Mouse (Mus musculus) CH12.LX (cell line): Measurements from ENCODE around the gene Bfsp1. TPM values are rescaled to one million over a fixed set of nuclear protein-coding genes. Genes with fewer than 3 reads are reported as not detected.

Experiments
- DNase-seq: peaks from one replicate; pipeline ENCODE4 v3.0.0-alpha.2; 2013; ENCODE audit errors: extremely low read depth
- H3K27ac ChIP-seq: 2 replicates; pipeline ENCODE4 v1.5.1; 2012; ENCODE audit warnings: low read depth, mild to moderate bottlenecking, control low read depth, moderate library complexity; ENCODE audit not compliant: insufficient read depth
- H3K27me3 ChIP-seq: replicated peaks from 2 replicates; pipeline ENCODE3; 2012; ENCODE audit warnings: inconsistent platforms
- H3K36me3 ChIP-seq, 2 experiments: replicated peaks in 1 of 2; 2 replicates each; pipeline versions ENCODE3 to v1.6.1; 2012; ENCODE audit warnings: inconsistent platforms in 1 of 2, low read length in 1 of 2, mild to moderate bottlenecking in 1 of 2, mixed read lengths in 1 of 2, moderate library complexity in 1 of 2; ENCODE audit not compliant: control insufficient read depth in 1 of 2, insufficient read depth in 1 of 2
- H3K4me1 ChIP-seq, 2 experiments: 2 replicates each; pipeline ENCODE4 v1.6.1; 2012; ENCODE audit warnings: inconsistent platforms in 1 of 2, moderate library complexity in 1 of 2; ENCODE audit not compliant: insufficient read depth in 2 of 2, control insufficient read depth in 1 of 2
- H3K4me2 ChIP-seq: 2 replicates; pipeline ENCODE4 v1.6.1; 2012; ENCODE audit warnings: low read depth, mild to moderate bottlenecking, control low read depth; ENCODE audit not compliant: poor library complexity, insufficient read depth, severe bottlenecking
- H3K4me3 ChIP-seq, 3 experiments: fragments of 150-350 bp in 1 of 3; sonication (generic) in 1 of 3; replicated peaks in 1 of 3; 2 replicates each; pipeline versions ENCODE3 to v1.5.1; 2011 to 2012; ENCODE audit warnings: low read depth in 2 of 3, low read length in 2 of 3, mild to moderate bottlenecking in 2 of 3, moderate library complexity in 2 of 3, control low read depth in 1 of 3, improper control_type of control experiment in 1 of 3, inconsistent platforms in 1 of 3, mixed read lengths in 1 of 3; ENCODE audit not compliant: poor library complexity in 1 of 3
- H3K79me2 ChIP-seq: replicated peaks from 2 replicates; pipeline ENCODE4 v1.6.1; 2012; ENCODE audit warnings: mild to moderate bottlenecking, moderate library complexity; ENCODE audit not compliant: control insufficient read depth, poor library complexity, insufficient read depth, severe bottlenecking; ENCODE audit errors: extremely low read depth
- H3K9ac ChIP-seq: 2 replicates; pipeline ENCODE4 v1.6.1; 2012; ENCODE audit warnings: low read depth, mild to moderate bottlenecking, control low read depth, moderate library complexity; ENCODE audit not compliant: insufficient read depth
- H3K9me3 ChIP-seq: replicated peaks from 2 replicates; pipeline ENCODE3; 2012; ENCODE audit warnings: low read length, inconsistent platforms, mixed read lengths
- BHLHE40 ChIP-seq: IDR thresholded peaks from 2 replicates; pipeline ENCODE4 v1.6.1; 2011; ENCODE audit warnings: mild to moderate bottlenecking, low read depth, low read length, improper control_type of control experiment
- CHD2 ChIP-seq: IDR thresholded peaks from 2 replicates; pipeline ENCODE4 v1.6.1; 2011; ENCODE audit warnings: low read length, improper control_type of control experiment
- CTCF ChIP-seq, 2 experiments: IDR thresholded peaks in 1 of 2; conservative IDR thresholded peaks in 1 of 2; 2 replicates each; pipeline ENCODE4 v1.5.1; 2011 to 2012; ENCODE audit warnings: low read depth in 2 of 2, low read length in 2 of 2, improper control_type of control experiment in 1 of 2, inconsistent platforms in 1 of 2, mild to moderate bottlenecking in 1 of 2, moderate library complexity in 1 of 2
- HCFC1 ChIP-seq: IDR thresholded peaks from 2 replicates; pipeline ENCODE4 v1.6.1; 2012; ENCODE audit warnings: low read depth, mild to moderate bottlenecking, inconsistent platforms, low read length, improper control_type of control experiment
- IRF4 ChIP-seq: IDR thresholded peaks from 2 replicates; pipeline ENCODE4 v1.6.1; 2014; ENCODE audit warnings: low read depth, mild to moderate bottlenecking, inconsistent platforms, low read length, improper control_type of control experiment
- JUN ChIP-seq: IDR thresholded peaks from 2 replicates; pipeline ENCODE4 v1.6.1; 2011; ENCODE audit warnings: low read depth, mild to moderate bottlenecking, low read length, improper control_type of control experiment, moderate library complexity; ENCODE audit not compliant: insufficient read depth
- JUND ChIP-seq: conservative IDR thresholded peaks from 2 replicates; pipeline ENCODE4 v1.6.1; 2011; ENCODE audit warnings: low read depth, low read length, improper control_type of control experiment
- KAT2A ChIP-seq: IDR thresholded peaks from 2 replicates; pipeline ENCODE4 v1.6.1; 2012; ENCODE audit warnings: low read length, improper control_type of control experiment, inconsistent platforms; ENCODE audit not compliant: insufficient replicate concordance
- MAFK ChIP-seq: IDR thresholded peaks from 2 replicates; pipeline ENCODE4 v1.6.1; 2011; ENCODE audit warnings: low read length, improper control_type of control experiment; ENCODE audit not compliant: insufficient replicate concordance
- MAX ChIP-seq: IDR thresholded peaks from 2 replicates; pipeline ENCODE4 v1.6.1; 2011; ENCODE audit warnings: low read length, improper control_type of control experiment
- MEF2A ChIP-seq: IDR thresholded peaks from 2 replicates; pipeline ENCODE4 v1.6.1; 2014; ENCODE audit warnings: low read depth, mild to moderate bottlenecking, inconsistent platforms, low read length, improper control_type of control experiment, borderline replicate concordance
- PAX5 ChIP-seq: IDR thresholded peaks from 2 replicates; pipeline ENCODE4 v1.6.1; 2012; ENCODE audit warnings: low read length, inconsistent platforms, mixed read lengths
- POLR2A ChIP-seq: IDR thresholded peaks from 2 replicates; pipeline ENCODE4 v1.6.1; 2011; ENCODE audit warnings: low read depth, mild to moderate bottlenecking, improper control_type of control experiment, low read length
- POLR2AphosphoS2 ChIP-seq: IDR thresholded peaks from 2 replicates; pipeline ENCODE4 v1.6.1; 2011; ENCODE audit warnings: low read depth, low read length, improper control_type of control experiment
- RCOR1 ChIP-seq: conservative IDR thresholded peaks from 2 replicates; pipeline ENCODE4 v1.6.1; 2012; ENCODE audit warnings: low read depth, mild to moderate bottlenecking, inconsistent platforms, low read length, improper control_type of control experiment
- SIN3A ChIP-seq: IDR thresholded peaks from 2 replicates; pipeline ENCODE4 v1.6.1; 2012; ENCODE audit warnings: low read length, improper control_type of control experiment, inconsistent platforms
- TBP ChIP-seq: conservative IDR thresholded peaks from 2 replicates; pipeline ENCODE4 v1.6.1; 2011; ENCODE audit warnings: low read depth, low read length, improper control_type of control experiment
- TCF12 ChIP-seq: IDR thresholded peaks from 2 replicates; pipeline ENCODE4 v1.6.1; 2014; ENCODE audit warnings: low read depth, mild to moderate bottlenecking, inconsistent platforms, low read length, improper control_type of control experiment
- UBTF ChIP-seq: IDR thresholded peaks from 2 replicates; pipeline ENCODE4 v1.6.1; 2012; ENCODE audit warnings: low read depth, mild to moderate bottlenecking, inconsistent platforms, low read length, improper control_type of control experiment, moderate library complexity
- USF1 ChIP-seq: IDR thresholded peaks from 2 replicates; pipeline ENCODE4 v1.6.1; 2014; ENCODE audit warnings: low read depth, mild to moderate bottlenecking, inconsistent platforms, low read length, improper control_type of control experiment
- USF2 ChIP-seq: conservative IDR thresholded peaks from 2 replicates; pipeline ENCODE4 v1.6.1; 2011; ENCODE audit warnings: low read depth, low read length, improper control_type of control experiment
- ZC3H11A ChIP-seq: IDR thresholded peaks from 2 replicates; pipeline ENCODE4 v1.6.1; 2012; ENCODE audit warnings: low read depth, mild to moderate bottlenecking, inconsistent platforms, low read length, improper control_type of control experiment
- ZMIZ1 ChIP-seq: IDR thresholded peaks from 2 replicates; pipeline ENCODE4 v1.6.1; 2012; ENCODE audit warnings: low read depth, mild to moderate bottlenecking, inconsistent platforms, low read length, improper control_type of control experiment
- ZNF384 ChIP-seq: IDR thresholded peaks from 2 replicates; pipeline ENCODE4 v1.6.1; 2012; ENCODE audit warnings: low read depth, low read length, improper control_type of control experiment, inconsistent platforms
- dilution Hi-C: fragments of 300-500 bp; cut with MboI; formaldehyde crosslinking; loops from 2 replicates; pipeline ENCODE4 v1.14.3; 2020; ENCODE audit warnings: low sequenced_read_pairs; ENCODE audit not compliant: extremely low pct_unique_long_range_greater_than_20kb, extremely low pct_ligation_motif_present
- in situ Hi-C: fragments of 300-500 bp; cut with MboI; formaldehyde crosslinking; loops from 3 replicates; pipeline ENCODE4 v1.14.3; 2019; ENCODE audit warnings: low sequenced_read_pairs, low pct_ligation_motif_present, low pct_unique_long_range_greater_than_20kb, mixed read lengths
- polyA plus RNA-seq: library from polyadenylated mRNA; unstranded; fragments of >175 nt; gene quantifications from 2 replicates; pipeline ENCODE4 v1.2.1, GENCODE M21; 2012; ENCODE audit warnings: low read depth; ENCODE audit not compliant: insufficient read length
- total RNA-seq, 2 experiments: library from RNA; depleted of rRNA; stranded (reverse); fragments of 300-350 nt in 1 of 2; fragments of >200 nt in 1 of 2; gene quantifications; 2 replicates each; pipeline ENCODE4 v1.2.3; 2012 to 2014

Gene Bfsp1
- total and polyA plus RNA-seq, 3 experiments: 0.19 to 0.21 TPM; not detected in 1

GRCm38 (mm10) chr2:143876026-143876425 lies 13.1 kb upstream of the Bfsp1 start:
- no peak overlapping the region for H3K9ac ChIP-seq
- no peaks in the 10 kb centered on the region for H3K79me2 ChIP-seq
- TF ChIP-seq ZMIZ1 (no peak), SIN3A (no peak), JUND (no peak), IRF4 (no peak), KAT2A (no peak)
- peaks cover 4% of the 10 kb centered on the region for H3K9me3 ChIP-seq
- no peak overlapping the region for H3K27ac ChIP-seq
- H3K4me2 ChIP-seq: no peak overlapping the region
- dilution Hi-C loops (no loop called here), in situ Hi-C loops (no loop called here)
- H3K36me3 ChIP-seq: no peaks in the 10 kb centered on the region
- H3K4me3 ChIP-seq: no peak overlapping the region
- DNase-seq: no peak
- H3K27me3 ChIP-seq: no peaks in the 10 kb centered on the region
- peaks cover 3 to 17% of the 10 kb centered on the region in 2 experiments; a peak in 3 of 4 replicates for H3K4me1 ChIP-seq

DNA sequence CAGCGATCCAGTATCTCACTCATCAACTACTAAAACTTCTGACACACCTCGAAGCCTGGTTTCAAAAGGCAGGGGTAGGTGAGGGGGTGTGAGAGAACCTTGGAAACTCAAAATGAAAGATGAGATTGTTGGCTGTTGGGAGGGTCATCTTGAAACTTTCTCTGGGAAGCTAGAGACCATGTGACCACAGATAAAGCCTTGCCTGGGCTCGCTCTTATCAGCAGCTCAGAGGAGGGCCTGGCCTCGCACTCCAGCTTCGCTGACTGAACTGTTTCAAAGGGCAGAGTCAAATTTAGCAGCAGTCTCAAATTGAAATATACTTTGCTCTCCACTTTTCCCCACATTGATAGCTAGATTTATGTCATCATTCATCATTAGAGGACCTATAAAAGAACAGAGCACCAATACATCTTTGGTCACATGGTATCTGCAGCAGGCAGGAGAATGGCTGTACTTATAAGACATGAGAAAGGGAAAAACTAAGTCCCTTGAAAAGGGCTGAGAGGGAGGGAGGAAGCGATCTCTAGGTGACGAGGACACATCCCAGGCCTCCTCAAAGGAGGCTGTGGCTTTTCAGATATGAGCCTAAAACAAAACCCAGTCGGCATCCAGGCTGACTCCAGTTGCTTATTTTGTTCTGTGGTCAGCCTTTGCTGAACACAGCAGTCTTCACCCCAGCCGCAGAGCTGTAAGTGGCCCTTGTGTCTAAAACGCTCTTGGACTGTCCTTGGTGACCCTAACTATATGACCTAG lies 8.1 kb upstream of the Bfsp1 start:
- Histone ChIP-seq H3K79me2 (no peaks in the 10 kb centered on the region), H3K9me3 (no peaks in the 10 kb centered on the region)
- peak; percentile 63; the same call in 1 of the 2 replicates for TF ChIP-seq USF1
- no peak for TF ChIP-seq CHD2
- TF ChIP-seq JUN: no peak
- TF ChIP-seq IRF4: peak; percentile 28; the same call in 1 of the 2 replicates
- TF ChIP-seq MAFK: no peak
- TF ChIP-seq TCF12: no peak
- peak; percentile 36; the same call in 1 of the 2 replicates for TF ChIP-seq USF2
- TF ChIP-seq HCFC1: no peak
- no peak for TF ChIP-seq KAT2A
- TF ChIP-seq, all 38 proteins: peak for 3
- DNase-seq: no peak
- dilution Hi-C loops: no loop called here
- no peak overlapping the region for H3K4me3 ChIP-seq
- no peaks in the 10 kb centered on the region for H3K27me3 ChIP-seq
- no peaks in the 10 kb centered on the region for H3K36me3 ChIP-seq
- no peak overlapping the region; the same call in 1 of the 2 replicates for H3K4me2 ChIP-seq
- in situ Hi-C loops: no loop called here
- H3K9ac ChIP-seq: no peak overlapping the region
- H3K27ac ChIP-seq: no peak overlapping the region
- peaks cover 0 to 12% of the 10 kb centered on the region in 2 experiments; a peak in 2 of 4 replicates for H3K4me1 ChIP-seq

DNA sequence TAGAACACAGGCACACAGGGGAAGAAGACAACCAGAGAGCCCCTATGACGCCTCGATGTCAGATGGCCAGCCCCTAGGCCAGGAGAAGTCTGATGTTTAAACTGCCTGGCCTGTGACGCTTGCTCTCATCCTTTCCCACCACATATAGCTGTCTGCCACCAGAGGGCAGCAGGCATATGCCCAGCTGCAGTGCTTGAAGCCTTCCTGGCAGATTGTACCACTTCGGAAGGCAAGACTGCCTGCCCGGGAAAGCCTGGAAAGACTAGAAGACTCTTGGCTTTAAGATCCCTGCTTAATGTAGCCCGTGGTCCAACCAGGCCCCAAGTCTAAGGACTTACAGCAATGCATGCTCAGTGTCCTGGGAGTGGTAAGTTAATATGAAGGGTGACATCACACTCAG lies 4.4 kb upstream of the Bfsp1 start:
- no peaks in the 10 kb centered on the region for H3K36me3 ChIP-seq
- no peaks in the 10 kb centered on the region for H3K9me3 ChIP-seq
- H3K4me2 ChIP-seq: peak overlapping the region; percentile 30
- H3K4me3 ChIP-seq: no peak overlapping the region
- H3K27me3 ChIP-seq: no peaks in the 10 kb centered on the region
- in situ Hi-C loops: loop anchor here (10.0 kb wide), 1 partner anchor 347 kb away; no protein-coding TSS in a partner anchor
- dilution Hi-C loops: no loop called here
- peaks cover 0 to 12% of the 10 kb centered on the region in 2 experiments; a peak in 2 of 4 replicates for H3K4me1 ChIP-seq
- no peaks in the 10 kb centered on the region for H3K79me2 ChIP-seq
- no peak overlapping the region for H3K27ac ChIP-seq
- peak overlapping the region; percentile 4; the same call in 1 of the 2 replicates for H3K9ac ChIP-seq
- peak; percentile 76 for DNase-seq
- TF ChIP-seq POLR2AphosphoS2: no peak
- TF ChIP-seq ZMIZ1: no peak
- TF ChIP-seq TBP: no peak
- no peak for TF ChIP-seq USF1
- no peak for TF ChIP-seq CHD2
- no peak for TF ChIP-seq BHLHE40
- no peak for TF ChIP-seq JUND
- TF ChIP-seq KAT2A: no peak
- TF ChIP-seq ZC3H11A: peak; percentile 84
- TF ChIP-seq UBTF: no peak
- TF ChIP-seq POLR2A: no peak
- 0 out of 2 replicates have a peak, but pooled peaks have one; percentile 9 for TF ChIP-seq MAX
- TF ChIP-seq PAX5: no peak
- no peak for TF ChIP-seq HCFC1
- peak; percentile 31; the same call in 1 of the 2 replicates for TF ChIP-seq MEF2A
- TF ChIP-seq JUN: no peak
- TF ChIP-seq RCOR1: no peak
- TF ChIP-seq ZNF384: no peak
- TF ChIP-seq CTCF (conservative IDR thresholded peaks at IDR 0.05 in 1 of 2, IDR thresholded peaks at IDR 0.05 in 1 of 2; ENCODE audit: low read depth in 2 of 2, low read length in 2 of 2): peak; percentile 70 to 96
